In genomic region chr15:97517926-97518325, GRCm38 (mm10) we compare ENCODE assay signal across 13 mouse cellular contexts.
DNase-seq lines count a peak whose midpoint lies in the region; ATAC-seq lines count a peak whose summit lies in the region.
"Had no signal": no experiment of that assay in that cellular context is flagged by ENCODE, and none has a peak within 500 bp of the region (broad histone marks: within the 10 kb centered on the region; RNA-seq: fewer than 3 reads in every experiment).

No protein-coding gene starts in this region.

- no peak; the same call in 1 of the 2 replicates for ATAC-seq in cerebellum, adult (ENCODE audit: insufficient number of reproducible peaks, low FRiP score, low TSS enrichment)
- no peak for ATAC-seq in midbrain, embryonic 11.5 days (ENCODE audit: low FRiP score)
- no peak for ATAC-seq in hindbrain, embryonic 14.5 days (ENCODE audit: low FRiP score)

- no peaks in the 10 kb centered on the region for H3K9me3 ChIP-seq in midbrain, embryonic 11.5 days (ENCODE audit: control insufficient read depth, low read length)
- no peaks in the 10 kb centered on the region for H3K9me3 ChIP-seq in midbrain, embryonic 10.5 days (replicated peaks)
- no peaks in the 10 kb centered on the region for H3K9me3 ChIP-seq in hindbrain, embryonic 14.5 days (ENCODE audit: control insufficient read depth, low read length)
- H3K9me3 ChIP-seq: forebrain, embryonic 12.5 days; liver, embryonic 13.5 days had no signal

- H3K36me3 ChIP-seq in midbrain, embryonic 11.5 days (ENCODE audit: control insufficient read depth, insufficient read depth, low read length): no peaks in the 10 kb centered on the region
- H3K36me3 ChIP-seq in midbrain, embryonic 10.5 days: no peaks in the 10 kb centered on the region
- H3K36me3 ChIP-seq in hindbrain, embryonic 14.5 days (replicated peaks; ENCODE audit: control insufficient read depth, insufficient read depth): no peaks in the 10 kb centered on the region
- H3K36me3 ChIP-seq: forebrain, embryonic 12.5 days; liver, embryonic 13.5 days had no signal

- H3K4me2 ChIP-seq in midbrain, embryonic 11.5 days: no peak overlapping the region
- no peak overlapping the region for H3K4me2 ChIP-seq in hindbrain, embryonic 14.5 days (replicated peaks)
- H3K4me2 ChIP-seq: forebrain, embryonic 12.5 days; liver, embryonic 13.5 days had no signal

- H3K9ac ChIP-seq in midbrain, embryonic 11.5 days (ENCODE audit: low read length): no peak overlapping the region
- no peak overlapping the region for H3K9ac ChIP-seq in hindbrain, embryonic 14.5 days
- H3K9ac ChIP-seq: forebrain, embryonic 12.5 days; liver, embryonic 13.5 days had no signal

- H3K4me1 ChIP-seq in midbrain, embryonic 11.5 days (ENCODE audit: control insufficient read depth, insufficient read depth, low read length): no peaks in the 10 kb centered on the region
- 0 out of 2 replicates have a peak, but pooled peaks cover 2% of the 10 kb centered on the region for H3K4me1 ChIP-seq in midbrain, embryonic 10.5 days
- H3K4me1 ChIP-seq in hindbrain, embryonic 14.5 days (replicated peaks; ENCODE audit: control insufficient read depth, insufficient read depth, low read length): no peaks in the 10 kb centered on the region
- H3K4me1 ChIP-seq: forebrain, embryonic 12.5 days; liver, embryonic 13.5 days had no signal

- WGBS in midbrain, embryonic 11.5 days: 64% methylated on average over 10 of the region's 10 CpGs
- WGBS in midbrain, embryonic 10.5 days: 70% methylated on average over 10 of the region's 10 CpGs
- WGBS in hindbrain, embryonic 14.5 days: 48% methylated on average over 10 of the region's 10 CpGs

- H3K4me3 ChIP-seq in midbrain, embryonic 11.5 days (ENCODE audit: low read depth, low read length): no peak overlapping the region
- H3K4me3 ChIP-seq in midbrain, embryonic 10.5 days: no peak overlapping the region
- H3K4me3 ChIP-seq in hindbrain, embryonic 14.5 days (replicated peaks; ENCODE audit: low read length): no peak overlapping the region
- H3K4me3 ChIP-seq: forebrain, embryonic 12.5 days; liver, embryonic 13.5 days; megakaryocyte, embryonic 14.5 days had no signal

- H3K27ac ChIP-seq in midbrain, embryonic 11.5 days (ENCODE audit: low read depth, low read length): no peak overlapping the region
- no peak overlapping the region for H3K27ac ChIP-seq in midbrain, embryonic 10.5 days (replicated peaks)
- peak overlapping the region; percentile 44 for H3K27ac ChIP-seq in hindbrain, embryonic 14.5 days
- H3K27ac ChIP-seq: forebrain, embryonic 12.5 days; liver, embryonic 13.5 days had no signal

- no peaks in the 10 kb centered on the region for H3K27me3 ChIP-seq in midbrain, embryonic 11.5 days (ENCODE audit: control insufficient read depth, insufficient read depth, low read length)
- no peaks in the 10 kb centered on the region for H3K27me3 ChIP-seq in midbrain, embryonic 10.5 days (ENCODE audit: low read depth, poor library complexity, severe bottlenecking)
- H3K27me3 ChIP-seq in hindbrain, embryonic 14.5 days (ENCODE audit: control insufficient read depth, insufficient read depth, low read length): no peaks in the 10 kb centered on the region
- H3K27me3 ChIP-seq: forebrain, embryonic 12.5 days; liver, embryonic 13.5 days; megakaryocyte, embryonic 14.5 days had no signal

- DNase-seq in cerebellum, adult 9-11 months: peak; percentile 8
- DNase-seq in midbrain, embryonic 11.5 days (ENCODE audit: low spot score, missing footprints): peak; percentile 82
- DNase-seq in midbrain, embryonic 10.5 days (ENCODE audit: low spot score): no peak
- DNase-seq in hindbrain, embryonic 14.5 days (ENCODE audit: low spot score): no peak
- DNase-seq in retina, embryonic 14.5 days (ENCODE audit: low spot score): peak; percentile 30
- DNase-seq in Muller cell, postnatal 12 days (ENCODE audit: inconsistent ontology term): no peak
- no peak for DNase-seq in heart, postnatal 4 days
- DNase-seq: gastrocnemius, postnatal 36 days; liver, embryonic 13.5 days; right cerebral cortex, adult 18-20 months had no signal

Comparison
In these comparisons a context has a peak if more than half of its experiments do, and no peak if none do; other contexts are left out.
1. DNase-seq: peak in cerebellum, adult 9-11 months (single experiment), midbrain, embryonic 11.5 days (single experiment) and retina, embryonic 14.5 days (single experiment); none in midbrain, embryonic 10.5 days (single experiment), hindbrain, embryonic 14.5 days (single experiment), Muller cell, postnatal 12 days (single experiment) and heart, postnatal 4 days (single experiment).